Mouse (Mus musculus) midbrain, embryonic 14.5 days (tissue): ENCODE measurements around the gene Ebf3. TPM values are rescaled to one million over a fixed set of nuclear protein-coding genes. Genes with fewer than 3 reads are reported as not detected.

ENCODE experiments used
- ATAC-seq: fragments of 200-750 bp; cut with Nextera tagmentation; 2 replicates; pipeline ENCODE4 v1.8.0; 2017; ENCODE audit warnings: moderate number of reproducible peaks, moderate library complexity; ENCODE audit not compliant: low FRiP score, low TSS enrichment
- DNase-seq: peaks from one replicate; pipeline ENCODE4 v3.0.0-alpha.2; 2015
- H3K27ac ChIP-seq: fragments of 300-500 bp; sonication (generic); replicated peaks from 2 replicates; pipeline ENCODE4 v1.5.1; 2014; ENCODE audit warnings: mild to moderate bottlenecking, low read depth, low read length, moderate library complexity
- H3K27me3 ChIP-seq: fragments of 300-500 bp; sonication (generic); 2 replicates; pipeline ENCODE4 v1.6.1; 2014; ENCODE audit warnings: low read length, control low read depth, mixed read lengths; ENCODE audit not compliant: control insufficient read depth, insufficient read depth
- H3K36me3 ChIP-seq: fragments of 300-500 bp; sonication (generic); 2 replicates; pipeline ENCODE4 v1.6.1; 2014; ENCODE audit warnings: low read length, control low read depth; ENCODE audit not compliant: control insufficient read depth, insufficient read depth
- H3K4me1 ChIP-seq: fragments of 300-500 bp; sonication (generic); 2 replicates; pipeline ENCODE4 v1.6.1; 2014; ENCODE audit warnings: mild to moderate bottlenecking, antibody characterized with exemption, low read length, control low read depth; ENCODE audit not compliant: control insufficient read depth, insufficient read depth
- H3K4me2 ChIP-seq: fragments of 300-500 bp; sonication (generic); 2 replicates; pipeline ENCODE4 v1.6.1; 2014; ENCODE audit warnings: mild to moderate bottlenecking, low read length, moderate library complexity
- H3K4me3 ChIP-seq: fragments of 300-500 bp; sonication (generic); replicated peaks from 2 replicates; pipeline ENCODE4 v1.5.1; 2014; ENCODE audit warnings: low read depth, low read length
- H3K9ac ChIP-seq: fragments of 300-500 bp; sonication (generic); replicated peaks from 2 replicates; pipeline ENCODE4 v1.6.1; 2014; ENCODE audit warnings: mild to moderate bottlenecking, low read length, moderate library complexity
- H3K9me3 ChIP-seq: fragments of 300-500 bp; sonication (generic); 2 replicates; pipeline ENCODE4 v1.6.1; 2016; ENCODE audit warnings: low read length, control low read depth, mixed read lengths; ENCODE audit not compliant: control insufficient read depth
- whole genome bisulfite sequencing: fragments of 180-500 bp; shearing (Covaris S2); extraction: QIAGEN DNeasy Blood & Tissue Kit; methylation state at CpG from one replicate; pipeline ENCODE4 v1.1.7; 2014; 5-methylcytosine and 5-hydroxymethylcytosine counted together
- polyA plus RNA-seq: library from polyadenylated mRNA; unstranded; fragments of >200 nt; fragmentation: Nextera tagmentation; extraction: Ambion mirVana; gene quantifications from 2 replicates; pipeline ENCODE4 v1.2.1, GENCODE M21; 2014

Gene Ebf3
- polyA plus RNA-seq, 1 experiment from 2014 or later, result 34.0 TPM

DNA sequence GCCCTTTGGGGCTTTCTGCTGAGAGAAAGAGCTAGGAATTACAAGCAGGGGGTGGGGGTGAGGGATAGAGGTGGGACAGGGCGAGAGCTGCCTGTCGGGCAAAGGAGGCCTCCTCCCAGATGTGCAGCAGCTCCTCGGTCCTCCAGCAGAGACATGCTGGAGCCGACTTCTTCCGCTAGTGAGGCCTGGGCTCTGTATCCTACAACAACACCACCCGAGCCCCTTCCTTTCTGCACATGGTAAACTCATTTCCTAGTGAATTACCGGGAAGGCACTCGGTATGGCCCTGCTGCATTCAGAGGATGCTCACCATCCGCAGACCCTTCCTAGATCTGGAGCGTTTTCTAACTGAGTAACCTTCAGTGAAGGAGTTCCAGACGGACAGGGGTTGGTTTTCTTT is 14.1 kb downstream of the Ebf3 start:
- H3K4me3 ChIP-seq, result peak overlapping the region; percentile 13; the same call in 1 of the 2 replicates
- no peaks in the 10 kb centered on the region for H3K9me3 ChIP-seq
- peak; percentile 25 for DNase-seq
- peaks cover 11% of the 10 kb centered on the region; the same call in 1 of the 2 replicates for H3K36me3 ChIP-seq
- peaks cover 74% of the 10 kb centered on the region for H3K4me1 ChIP-seq
- no peak for ATAC-seq
- 50% methylated on average over 11 of the region's 11 CpGs for WGBS
- peak overlapping the region; percentile 59 for H3K4me2 ChIP-seq
- no peaks in the 10 kb centered on the region; the same call in 1 of the 2 replicates for H3K27me3 ChIP-seq
- peak overlapping the region; percentile 39 for H3K9ac ChIP-seq
- peak overlapping the region; percentile 72 for H3K27ac ChIP-seq

- H3K27me3 ChIP-seq, result no peaks in the 10 kb centered on the region
- no peak for ATAC-seq
- H3K27ac ChIP-seq, result peak overlapping the region; percentile 33
- peak; percentile 12 for DNase-seq
- WGBS, result 74% methylated on average over 24 of the region's 24 CpGs
- no peak overlapping the region for H3K4me3 ChIP-seq
- H3K9ac ChIP-seq, result 0 out of 2 replicates have a peak overlapping the region, but pooled peaks have one; percentile 20
- H3K4me1 ChIP-seq, result peaks cover 71% of the 10 kb centered on the region
- no peaks in the 10 kb centered on the region for H3K9me3 ChIP-seq
- peaks cover 7% of the 10 kb centered on the region; the same call in 1 of the 2 replicates for H3K36me3 ChIP-seq
- peak overlapping the region; percentile 36 for H3K4me2 ChIP-seq
Measured at GRCm38 (mm10) chr7:137297594-137298381, 16.5 kb downstream of the Ebf3 start.

DNA sequence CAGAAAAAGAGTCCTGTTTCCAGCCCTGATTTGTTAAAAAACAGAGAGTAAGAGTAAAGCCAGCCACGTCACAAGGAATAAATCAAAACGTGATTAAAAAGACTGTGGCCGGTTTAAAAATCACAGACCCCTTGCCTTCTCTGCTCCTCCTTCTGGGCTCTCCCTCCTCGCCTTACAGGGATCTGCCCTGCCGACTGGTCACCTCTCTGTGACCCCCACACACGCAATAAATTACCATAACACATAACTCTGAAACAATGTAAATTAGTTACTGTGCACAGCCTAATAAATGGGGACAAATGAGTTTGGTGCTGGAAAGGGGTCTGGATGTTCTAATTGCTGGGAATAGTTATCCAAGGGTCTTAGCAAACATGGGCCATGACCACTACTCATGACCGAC is 17.1 kb downstream of the Ebf3 start:
- no peak for ATAC-seq
- Histone ChIP-seq H3K4me2 (peak overlapping the region; percentile 36), H3K27ac (peak overlapping the region; percentile 32; the same call in 1 of the 2 replicates), H3K9ac (peak overlapping the region; percentile 0; the same call in 1 of the 2 replicates), H3K4me3 (no peak overlapping the region), H3K36me3 (peaks cover 7% of the 10 kb centered on the region; the same call in 1 of the 2 replicates), H3K9me3 (no peaks in the 10 kb centered on the region), H3K4me1 (peaks cover 66% of the 10 kb centered on the region), H3K27me3 (no peaks in the 10 kb centered on the region)
- WGBS, result 58% methylated on average over 7 of the region's 7 CpGs
- no peak for DNase-seq

- H3K9ac ChIP-seq, result no peak overlapping the region; the same call in 1 of the 2 replicates
- H3K4me3 ChIP-seq, result no peak overlapping the region
- no peak for ATAC-seq
- H3K27me3 ChIP-seq, result no peaks in the 10 kb centered on the region
- peak; percentile 51 for DNase-seq
- H3K4me2 ChIP-seq, result peak overlapping the region; percentile 29
- H3K9me3 ChIP-seq, result no peaks in the 10 kb centered on the region
- H3K36me3 ChIP-seq, result peaks cover 7% of the 10 kb centered on the region; the same call in 1 of the 2 replicates
- 58% methylated on average over 7 of the region's 7 CpGs for WGBS
- peaks cover 62% of the 10 kb centered on the region for H3K4me1 ChIP-seq
- H3K27ac ChIP-seq, result no peak overlapping the region
Measured at GRCm38 (mm10) chr7:137295612-137296011, 18.6 kb downstream of the Ebf3 start.

DNA sequence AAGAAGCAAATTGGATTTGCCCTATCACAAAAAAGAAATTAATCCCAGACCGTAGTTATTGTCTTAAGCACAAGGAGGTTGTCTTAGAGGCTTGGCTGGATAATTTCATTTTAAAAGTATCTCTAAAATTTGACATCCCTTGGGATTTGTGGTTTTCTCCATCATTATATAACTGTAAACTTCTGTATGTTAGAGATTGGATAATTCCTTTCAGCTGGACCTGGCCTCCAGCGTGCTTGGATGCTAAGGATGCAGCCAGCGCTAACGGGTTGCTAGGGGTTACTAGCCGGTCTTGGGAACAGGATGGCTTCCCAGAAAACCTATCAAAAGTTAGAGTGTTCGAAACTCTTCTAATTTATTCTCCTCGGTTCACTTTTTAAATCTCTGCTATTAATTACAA is 19.8 kb downstream of the Ebf3 start:
- H3K4me2 ChIP-seq, result 0 out of 2 replicates have a peak overlapping the region, but pooled peaks have one; percentile 7
- no peak overlapping the region; the same call in 1 of the 2 replicates for H3K27ac ChIP-seq
- H3K27me3 ChIP-seq, result no peaks in the 10 kb centered on the region
- no peaks in the 10 kb centered on the region for H3K9me3 ChIP-seq
- no peak overlapping the region for H3K4me3 ChIP-seq
- H3K4me1 ChIP-seq, result peaks cover 66% of the 10 kb centered on the region
- WGBS, result 52% methylated on average over 7 of the region's 7 CpGs
- H3K36me3 ChIP-seq, result 0 out of 2 replicates have a peak, but pooled peaks cover 5% of the 10 kb centered on the region
- no peak overlapping the region for H3K9ac ChIP-seq
- DNase-seq (peak; percentile 47), ATAC-seq (no peak)

DNA sequence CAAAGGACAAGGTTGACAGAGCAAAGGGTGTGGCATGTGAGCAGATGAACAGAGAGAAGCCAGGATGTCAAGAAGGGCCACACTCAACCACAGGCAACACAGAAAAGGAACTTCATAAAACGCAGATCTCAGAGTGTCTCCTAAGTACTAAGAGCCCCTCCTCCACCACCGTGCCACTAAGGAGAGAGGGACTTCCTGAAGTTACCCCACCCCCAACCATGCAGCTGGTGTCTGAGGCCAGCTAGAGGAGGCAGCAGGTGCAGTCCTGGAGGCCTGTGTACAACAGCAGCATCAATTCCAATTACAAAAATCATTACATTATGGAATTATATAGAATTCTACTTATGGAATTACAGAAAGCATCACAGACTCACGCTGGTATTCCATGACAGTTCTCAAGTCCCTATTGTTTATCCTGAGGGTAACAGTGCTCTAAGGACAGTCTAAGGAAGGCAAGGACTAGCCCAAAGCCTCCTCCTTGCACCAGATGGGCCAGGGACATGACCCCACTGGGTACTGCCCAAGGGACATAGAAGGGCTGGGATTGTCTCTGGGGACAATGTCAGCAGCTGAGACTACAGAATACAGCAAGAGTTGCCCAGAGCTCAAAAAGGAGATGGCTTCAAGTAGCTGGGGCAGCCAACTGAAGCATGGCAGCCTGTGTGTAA is 24.8 kb downstream of the Ebf3 start:
- Histone ChIP-seq H3K9me3 (no peaks in the 10 kb centered on the region), H3K4me3 (no peak overlapping the region), H3K27me3 (no peaks in the 10 kb centered on the region), H3K27ac (no peak overlapping the region), H3K4me1 (peaks cover 50% of the 10 kb centered on the region), H3K36me3 (no peaks in the 10 kb centered on the region), H3K9ac (no peak overlapping the region), H3K4me2 (no peak overlapping the region)
- DNase-seq, result no peak
- ATAC-seq, result no peak
- 40% methylated on average over 3 of the region's 3 CpGs for WGBS

- no peaks in the 10 kb centered on the region for H3K9me3 ChIP-seq
- peaks cover 30% of the 10 kb centered on the region for H3K4me1 ChIP-seq
- no peaks in the 10 kb centered on the region for H3K36me3 ChIP-seq
- ATAC-seq (no peak), DNase-seq (no peak)
- no peak overlapping the region for H3K4me2 ChIP-seq
- WGBS, result 80% methylated on average over 7 of the region's 7 CpGs
- H3K4me3 ChIP-seq, result no peak overlapping the region
- no peaks in the 10 kb centered on the region for H3K27me3 ChIP-seq
- no peak overlapping the region for H3K9ac ChIP-seq
- H3K27ac ChIP-seq, result no peak overlapping the region
Measured at GRCm38 (mm10) chr7:137278171-137278570, 36.1 kb downstream of the Ebf3 start.

DNA sequence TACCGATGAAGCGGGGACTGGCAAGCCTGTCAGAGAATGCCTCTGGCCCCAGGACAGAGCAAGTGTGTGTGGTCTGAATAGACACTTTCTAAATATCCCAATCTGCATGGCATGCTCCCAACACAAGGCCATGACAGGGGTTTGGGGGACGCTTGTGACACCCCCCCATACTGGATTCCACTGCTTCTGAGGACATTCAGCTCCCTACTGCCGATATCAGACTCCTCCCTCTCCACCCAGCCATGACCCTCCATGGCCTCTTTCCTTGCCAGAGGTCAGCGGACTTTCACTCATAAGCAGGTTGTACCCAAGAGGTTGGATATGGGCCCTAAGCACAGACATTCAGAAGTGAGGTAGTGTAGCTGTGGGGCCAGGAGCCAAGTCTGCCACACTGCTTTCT is 36.5 kb downstream of the Ebf3 start:
- no peak for ATAC-seq
- 75% methylated on average over 5 of the region's 5 CpGs for WGBS
- Histone ChIP-seq H3K9ac (no peak overlapping the region), H3K4me1 (peaks cover 35% of the 10 kb centered on the region), H3K27me3 (no peaks in the 10 kb centered on the region), H3K27ac (no peak overlapping the region), H3K9me3 (no peaks in the 10 kb centered on the region), H3K4me3 (no peak overlapping the region), H3K36me3 (no peaks in the 10 kb centered on the region), H3K4me2 (no peak overlapping the region)
- DNase-seq, result no peak
